Mouse (Mus musculus): Measurements from ENCODE around the gene Hist1h2ao.
"Not testable (repeated sequence)": the region's sequence is repeated elsewhere in the genome, so short reads cannot be mapped to it uniquely, and the experiment has no call there.

DNA sequence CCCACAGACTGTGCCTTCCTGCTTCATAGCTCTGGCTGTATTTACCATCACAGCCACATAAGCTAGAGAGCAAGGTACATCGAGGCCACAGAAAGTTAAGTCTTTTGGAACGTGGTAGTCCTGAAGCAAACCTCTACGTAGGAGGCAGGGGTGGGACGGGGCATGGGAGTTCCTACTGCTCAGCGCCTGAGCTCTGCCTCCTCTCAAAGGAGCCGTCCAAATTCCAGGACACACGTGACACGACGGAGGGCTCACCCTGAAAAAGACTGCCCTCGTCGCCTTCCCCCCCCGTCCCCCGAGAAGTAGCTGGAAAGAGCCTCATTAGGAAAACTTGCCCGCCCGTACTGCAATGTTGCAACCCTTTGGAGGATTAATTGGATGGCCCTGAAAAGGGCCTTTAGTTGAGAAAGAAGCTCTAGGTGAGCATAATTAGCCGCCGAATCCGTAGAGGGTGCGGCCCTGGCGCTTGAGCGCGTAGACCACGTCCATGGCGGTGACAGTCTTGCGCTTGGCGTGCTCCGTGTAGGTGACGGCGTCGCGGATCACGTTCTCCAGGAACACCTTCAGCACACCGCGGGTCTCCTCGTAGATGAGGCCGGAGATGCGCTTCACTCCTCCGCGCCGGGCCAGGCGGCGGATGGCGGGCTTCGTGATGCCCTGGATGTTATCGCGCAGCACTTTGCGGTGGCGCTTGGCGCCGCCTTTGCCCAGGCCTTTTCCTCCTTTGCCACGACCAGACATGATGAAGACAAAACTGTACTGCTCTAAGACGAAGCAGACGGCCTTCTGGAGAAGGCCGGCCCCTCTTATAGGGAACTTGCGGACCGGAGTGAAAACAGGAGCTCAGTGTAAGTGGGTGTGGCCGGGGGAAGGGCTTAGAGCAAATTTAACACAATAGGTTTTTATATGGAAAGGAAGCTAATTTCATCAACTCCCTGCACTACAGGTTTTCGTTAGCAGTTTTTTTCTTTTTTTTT, 21.4 kb downstream of the Hist1h2ao start, which contains the start of gene Hist1h4n:
- TF ChIP-seq CTCF (IDR thresholded peaks at IDR 0.05; ENCODE audit: control insufficient read depth, insufficient read depth, insufficient replicate concordance, low read depth, low read length); POLR2A (IDR thresholded peaks at IDR 0.05; ENCODE audit: control insufficient read depth, low read depth, low read length): not testable (repeated sequence)
